Mouse (Mus musculus): Measurements from ENCODE around the gene 2210408I21Rik. TPM values are rescaled to one million over a fixed set of nuclear protein-coding genes. Genes with fewer than 3 reads are reported as not detected.

2210408I21Rik gene
- 4.1 TPM for polyA plus RNA-seq (2017; shearing (Covaris generic))

DNA sequence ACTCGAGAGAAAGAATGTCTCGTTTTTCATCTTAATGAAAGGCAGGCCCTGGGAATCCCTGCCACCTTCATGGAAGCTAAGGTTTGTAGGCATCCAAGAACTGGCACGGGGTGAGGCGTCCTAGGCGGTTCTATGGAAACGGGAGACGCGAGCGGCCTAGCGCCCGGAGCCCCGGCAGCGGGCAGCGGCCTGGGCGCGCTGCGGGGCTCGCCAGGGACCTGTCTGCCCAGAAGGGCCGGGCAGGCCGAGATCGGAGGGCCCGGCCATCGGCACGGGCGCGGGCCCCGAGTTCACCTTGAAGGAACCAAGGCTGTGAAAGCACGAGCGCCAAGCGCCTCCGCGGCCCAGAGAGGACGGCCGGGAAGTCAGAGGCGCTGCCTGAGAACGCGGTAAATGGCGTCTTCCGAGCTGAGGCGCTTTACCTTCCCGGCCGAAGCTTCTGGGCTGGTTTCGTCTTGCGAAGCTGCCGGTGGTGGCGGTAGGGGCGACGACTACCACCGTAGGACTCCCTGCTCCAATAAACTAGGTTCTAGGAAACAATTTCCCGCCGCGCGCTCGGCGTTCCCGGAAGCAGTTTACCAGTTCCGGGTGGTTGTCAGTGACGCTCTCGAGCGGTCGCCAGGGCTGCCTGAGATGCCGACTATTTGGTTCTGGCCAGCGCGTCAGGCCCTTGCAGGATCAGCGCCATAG lies at the start of gene 2210408I21Rik, which contains the start of gene Slf1:
TSS of gene 2210408I21Rik (plus strand) at position 610 of the 690 bp plus-strand sequence.
TSS of gene Slf1 (minus strand) at position 543 of the 690 bp plus-strand sequence.

Other genes with a start within 250 kb of the 2210408I21Rik start
- gene Slf1, start 67 bp upstream of the 2210408I21Rik start, polyA plus RNA-seq (2017; shearing (Covaris generic)): 25.4 TPM